Mouse (Mus musculus) adrenal gland, postnatal 10 days (tissue): Measurements from ENCODE around the gene Dda1. TPM values are rescaled to one million over a fixed set of nuclear protein-coding genes. Genes with fewer than 3 reads are reported as not detected.

Experiments used
- total RNA-seq, 2 experiments: library from RNA; stranded (reverse); gene quantifications; 2 replicates each; pipeline ENCODE4 v1.2.3; 2021

The Dda1 gene
- total RNA-seq, 2 experiments from 2014 or later, result 46.1 to 48.5 TPM

Other genes starting within 250 kb of the Dda1 start
- gene Myo9b, start 196.5 kb upstream of the Dda1 start, total RNA-seq, result 10 to 100 TPM; 32.3 to 34.2 TPM
- 10 to 100 TPM; 17.0 to 20.1 TPM for gene Haus8, start 196.3 kb upstream of the Dda1 start, total RNA-seq
- 100 to 1,000 TPM; 170 to 185 TPM for gene Use1, start 102.4 kb upstream of the Dda1 start, total RNA-seq
- 10 to 100 TPM; 15.7 to 19.9 TPM for gene Ocel1, start 97.9 kb upstream of the Dda1 start, total RNA-seq
- gene Nr2f6, start 87.2 kb upstream of the Dda1 start, total RNA-seq, result 10 to 100 TPM; 70.5 to 80.8 TPM
- 10 to 100 TPM; 28.6 to 43.1 TPM for gene Ushbp1, start 73.4 kb upstream of the Dda1 start, total RNA-seq
- gene Babam1, start 72.3 kb upstream of the Dda1 start, total RNA-seq, result 10 to 100 TPM; 85.4 to 97.4 TPM
- 10 to 100 TPM in 1 of 2 experiments, 1 to 10 TPM in 1; 4.9 to 10.1 TPM for gene Ankle1, start 63.2 kb upstream of the Dda1 start, total RNA-seq
- 10 to 100 TPM; 38.8 to 47.5 TPM for gene Abhd8, start 5.5 kb upstream of the Dda1 start, total RNA-seq
- 100 to 1,000 TPM; 141 to 156 TPM for gene Mrpl34, start 4.2 kb upstream of the Dda1 start, total RNA-seq
- 10 to 100 TPM; 14.1 to 21.4 TPM for gene Ano8, start 16.8 kb downstream of the Dda1 start, total RNA-seq
- 10 to 100 TPM; 18.5 to 29.5 TPM for gene Gtpbp3, start 18.9 kb downstream of the Dda1 start, total RNA-seq
- 100 to 1,000 TPM in 1 of 2 experiments, 10 to 100 TPM in 1; 95.1 to 101 TPM for gene Plvap, start 42.6 kb downstream of the Dda1 start, total RNA-seq
- gene Ccdc194, start 56.5 kb downstream of the Dda1 start, total RNA-seq, result under 1 TPM; 0.15 to 0.42 TPM
- gene Bst2, start 68.3 kb downstream of the Dda1 start, total RNA-seq, result 10 to 100 TPM; 34.5 to 37.3 TPM
- gene Mvb12a, start 73.7 kb downstream of the Dda1 start, total RNA-seq, result 10 to 100 TPM; 61.9 to 63.5 TPM
- 1 to 10 TPM; 1.7 to 3.5 TPM for gene Tmem221, start 89.7 kb downstream of the Dda1 start, total RNA-seq
- gene Nxnl1, start 97.4 kb downstream of the Dda1 start, total RNA-seq, result under 1 TPM; 0.82 to 0.84 TPM
- gene Slc27a1, start 99.7 kb downstream of the Dda1 start, total RNA-seq, result 100 to 1,000 TPM in 1 of 2 experiments, 10 to 100 TPM in 1; 97.4 to 118 TPM
- gene Pgls, start 123.0 kb downstream of the Dda1 start, total RNA-seq, result 100 to 1,000 TPM; 233 to 245 TPM
- gene Fam129c, start 128.4 kb downstream of the Dda1 start, total RNA-seq, result 1 to 10 TPM; 3.9 to 4.2 TPM
- gene Colgalt1, start 141.8 kb downstream of the Dda1 start, total RNA-seq, result 10 to 100 TPM; 56.3 to 58.9 TPM
- 1 to 10 TPM; 3.8 to 7.1 TPM for gene Unc13a, start 202.6 kb downstream of the Dda1 start, total RNA-seq
- gene Jak3, start 207.1 kb downstream of the Dda1 start, total RNA-seq, result 10 to 100 TPM; 18.5 to 25.9 TPM
- gene Insl3, start 220.0 kb downstream of the Dda1 start, total RNA-seq, result 10 to 100 TPM in 1 of 2 experiments, 1 to 10 TPM in 1; 7.3 to 10.8 TPM
- gene B3gnt3, start 232.6 kb downstream of the Dda1 start, total RNA-seq, result 1 to 10 TPM; 6.4 to 6.7 TPM